Mouse (Mus musculus): Measurements from ENCODE around the gene Lgi4. TPM values are rescaled to one million over a fixed set of nuclear protein-coding genes. Genes with fewer than 3 reads are reported as not detected.

Gene Lgi4
- total RNA-seq (2021), result 10 to 100 TPM; 37.9 to 41.9 TPM
- long read RNA-seq, experiment 1, full-length matches to known transcripts, result 21 of 35 reads
- long read RNA-seq, experiment 1, partial matches to known transcripts, result 2 of 35 reads
- long read RNA-seq, experiment 1, other reads (novel, unspliced or antisense), result 12 of 35 reads
- long read RNA-seq, experiment 2, full-length matches to known transcripts, result 28 of 48 reads
- long read RNA-seq, experiment 2, partial matches to known transcripts, result 6 of 48 reads
- long read RNA-seq, experiment 2, other reads (novel, unspliced or antisense), result 14 of 48 reads

- peak; percentile 85 to 90 for DNase-seq (ENCODE audit: low spot score in 2 of 2)
- peak; percentile 99 for TF ChIP-seq CTCF (conservative IDR thresholded peaks at IDR 0.05)
- H3K4me3 ChIP-seq, result peak within 1 kb of the TSS; percentile 40
- peak within 1 kb of the TSS; percentile 87 for H3K27ac ChIP-seq
These were observed at the start of gene Lgi4 for GRCm38 (mm10) chr7:31059108-31059507. Gene Lgi4 (plus strand): TSS chr7:31059342.

GRCm38 (mm10) chr7:31012971-31013370 is 46.2 kb upstream of the Lgi4 start:
- H3K27ac ChIP-seq, result no peak overlapping the region
- no peak for DNase-seq (ENCODE audit: low spot score in 2 of 2)
- no peak overlapping the region for H3K4me3 ChIP-seq
- no peak for TF ChIP-seq CTCF (conservative IDR thresholded peaks at IDR 0.05)

- H3K27ac ChIP-seq, result no peak overlapping the region
These were observed 41.8 kb upstream of the Lgi4 start for GRCm38 (mm10) chr7:31017104-31017901.

GRCm38 (mm10) chr7:31028609-31029008 is 30.5 kb upstream of the Lgi4 start:
- TF ChIP-seq CTCF (conservative IDR thresholded peaks at IDR 0.05), result no peak
- Histone ChIP-seq H3K27ac (no peak overlapping the region), H3K4me3 (no peak overlapping the region)
- DNase-seq (ENCODE audit: low spot score in 2 of 2), result no peak

More at GRCm38 (mm10) chr7:31017104-31017901, 41.8 kb upstream of the Lgi4 start:
- peak in 1 of 2 experiments; percentile 52 for DNase-seq (ENCODE audit: low spot score in 2 of 2)
- TF ChIP-seq CTCF (conservative IDR thresholded peaks at IDR 0.05), result no peak
- H3K4me3 ChIP-seq, result no peak overlapping the region

- TF ChIP-seq CTCF (conservative IDR thresholded peaks at IDR 0.05), result peak; percentile 45
These were observed 28.4 kb upstream of the Lgi4 start for GRCm38 (mm10) chr7:31030717-31031116.

GRCm38 (mm10) chr7:31031731-31032130 is 27.4 kb upstream of the Lgi4 start:
- Histone ChIP-seq H3K4me3 (no peak overlapping the region), H3K27ac (no peak overlapping the region)
- no peak for TF ChIP-seq CTCF (conservative IDR thresholded peaks at IDR 0.05)
- DNase-seq (ENCODE audit: low spot score in 2 of 2), result no peak

More at GRCm38 (mm10) chr7:31030717-31031116, 28.4 kb upstream of the Lgi4 start:
- Histone ChIP-seq H3K4me3 (no peak overlapping the region), H3K27ac (no peak overlapping the region)
- no peak for DNase-seq (ENCODE audit: low spot score in 2 of 2)

GRCm38 (mm10) chr7:31033409-31034165 is 25.6 kb upstream of the Lgi4 start:
- TF ChIP-seq CTCF (conservative IDR thresholded peaks at IDR 0.05), result no peak
- no peak for DNase-seq (ENCODE audit: low spot score in 2 of 2)
- Histone ChIP-seq H3K27ac (no peak overlapping the region), H3K4me3 (no peak overlapping the region)

- peak; percentile 65 for TF ChIP-seq CTCF (conservative IDR thresholded peaks at IDR 0.05)
- Histone ChIP-seq H3K27ac (no peak overlapping the region), H3K4me3 (no peak overlapping the region)
- DNase-seq (ENCODE audit: low spot score in 2 of 2), result no peak
These were observed 24.4 kb upstream of the Lgi4 start for GRCm38 (mm10) chr7:31034789-31035188.

- no peak for DNase-seq (ENCODE audit: low spot score in 2 of 2)
- Histone ChIP-seq H3K27ac (no peak overlapping the region), H3K4me3 (no peak overlapping the region)
- no peak for TF ChIP-seq CTCF (conservative IDR thresholded peaks at IDR 0.05)
These were observed 23.9 kb upstream of the Lgi4 start for GRCm38 (mm10) chr7:31035291-31035690.

GRCm38 (mm10) chr7:31036917-31037316 is 22.2 kb upstream of the Lgi4 start:
- H3K4me3 ChIP-seq, result no peak overlapping the region
- no peak overlapping the region for H3K27ac ChIP-seq
- TF ChIP-seq CTCF (conservative IDR thresholded peaks at IDR 0.05), result no peak
- no peak for DNase-seq (ENCODE audit: low spot score in 2 of 2)

GRCm38 (mm10) chr7:31037675-31038074 is 21.5 kb upstream of the Lgi4 start:
- TF ChIP-seq CTCF (conservative IDR thresholded peaks at IDR 0.05), result no peak
- no peak overlapping the region for H3K4me3 ChIP-seq
- no peak for DNase-seq (ENCODE audit: low spot score in 2 of 2)
- no peak overlapping the region for H3K27ac ChIP-seq

- Histone ChIP-seq H3K4me3 (no peak overlapping the region), H3K27ac (no peak overlapping the region)
- DNase-seq (ENCODE audit: low spot score in 2 of 2), result no peak
- no peak for TF ChIP-seq CTCF (conservative IDR thresholded peaks at IDR 0.05)
These were observed 20.1 kb upstream of the Lgi4 start for GRCm38 (mm10) chr7:31039011-31039410.

All from layer of hippocampus, adult 2 months (tissue).